Mouse (Mus musculus) thymus, postnatal 0 days (tissue): Measurements from ENCODE around the gene Gm10256. TPM values are rescaled to one million over a fixed set of nuclear protein-coding genes. Genes with fewer than 3 reads are reported as not detected.
"Not testable (repeated sequence)": the region's sequence is repeated elsewhere in the genome, so short reads cannot be mapped to it uniquely, and the experiment has no call there.

Experiments used
- DNase-seq: peaks from one replicate; pipeline ENCODE4 v3.0.0-alpha.2; 2015; ENCODE audit warnings: low spot score
- polyA plus RNA-seq: library from polyadenylated mRNA; unstranded; fragments of >200 nt; fragmentation: Nextera tagmentation; extraction: Ambion mirVana; gene quantifications from 2 replicates; pipeline ENCODE4 v1.2.1, GENCODE M21; 2015

Gene Gm10256
- polyA plus RNA-seq: not detected in 2 replicates

DNA sequence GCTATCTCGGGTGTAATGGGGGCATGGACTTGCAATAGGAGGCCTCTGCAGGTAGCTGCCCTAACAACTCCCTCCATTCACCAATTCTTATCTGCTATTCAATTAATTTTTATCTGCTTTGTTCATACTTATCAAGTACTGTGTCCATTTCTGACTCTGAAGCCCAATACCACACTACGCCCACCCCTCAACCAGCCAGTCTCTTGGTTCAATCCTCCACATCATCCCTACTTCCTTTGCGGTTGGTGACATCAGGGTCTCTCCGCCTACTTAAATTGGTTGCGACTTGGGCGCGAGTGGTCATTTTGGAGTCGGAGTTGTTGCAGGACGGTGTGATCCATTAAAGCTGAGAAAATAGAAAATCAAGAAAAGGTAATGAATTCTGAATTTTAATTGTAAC, at the start of gene Gm10256, which contains the start of gene Rbmy:
TSS of gene Gm10256 (plus strand) at position 320 of the 400 bp plus-strand sequence.
TSS of gene Rbmy (plus strand) at position 301 of the 400 bp plus-strand sequence.
- DNase-seq: not testable (repeated sequence)

DNA sequence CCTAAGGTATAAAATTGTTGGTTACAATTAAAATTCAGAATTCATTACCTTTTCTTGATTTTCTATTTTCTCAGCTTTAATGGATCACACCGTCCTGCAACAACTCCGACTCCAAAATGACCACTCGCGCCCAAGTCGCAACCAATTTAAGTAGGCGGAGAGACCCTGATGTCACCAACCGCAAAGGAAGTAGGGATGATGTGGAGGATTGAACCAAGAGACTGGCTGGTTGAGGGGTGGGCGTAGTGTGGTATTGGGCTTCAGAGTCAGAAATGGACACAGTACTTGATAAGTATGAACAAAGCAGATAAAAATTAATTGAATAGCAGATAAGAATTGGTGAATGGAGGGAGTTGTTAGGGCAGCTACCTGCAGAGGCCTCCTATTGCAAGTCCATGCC, 34.4 kb upstream of the Gm10256 start, which contains the start of gene Gm4064:
TSS of gene Gm4064 (minus strand) at position 101 of the 400 bp plus-strand sequence.
- DNase-seq: not testable (repeated sequence)

DNA sequence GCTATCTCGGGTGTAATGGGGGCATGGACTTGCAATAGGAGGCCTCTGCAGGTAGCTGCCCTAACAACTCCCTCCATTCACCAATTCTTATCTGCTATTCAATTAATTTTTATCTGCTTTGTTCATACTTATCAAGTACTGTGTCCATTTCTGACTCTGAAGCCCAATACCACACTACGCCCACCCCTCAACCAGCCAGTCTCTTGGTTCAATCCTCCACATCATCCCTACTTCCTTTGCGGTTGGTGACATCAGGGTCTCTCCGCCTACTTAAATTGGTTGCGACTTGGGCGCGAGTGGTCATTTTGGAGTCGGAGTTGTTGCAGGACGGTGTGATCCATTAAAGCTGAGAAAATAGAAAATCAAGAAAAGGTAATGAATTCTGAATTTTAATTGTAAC, 70.2 kb downstream of the Gm10256 start, which contains the start of gene Gm10352:
TSS of gene Gm10352 (plus strand) at position 301 of the 400 bp plus-strand sequence.
- DNase-seq: not testable (repeated sequence)

Other genes with a start within 250 kb of the Gm10256 start
- gene H2al2c, start 231.6 kb upstream of the Gm10256 start, polyA plus RNA-seq: not detected in 2 replicates
- not detected in 2 replicates for gene Sry, start 167.0 kb upstream of the Gm10256 start, polyA plus RNA-seq
- not detected in 2 replicates for gene H2al2b, start 110.0 kb upstream of the Gm10256 start, polyA plus RNA-seq
- not detected in 2 replicates for gene Gm4064, start 34.5 kb upstream of the Gm10256 start, polyA plus RNA-seq
- not detected in 2 replicates for gene Rbmy, start within 50 bp of the Gm10256 start, polyA plus RNA-seq
- gene Gm10352, start 70.3 kb downstream of the Gm10256 start, polyA plus RNA-seq: not detected in 2 replicates
- gene Gm29289, start 101.9 kb downstream of the Gm10256 start, polyA plus RNA-seq: not detected in 2 replicates